Mouse (Mus musculus) B cell, adult 2 months (primary cell): Measurements from ENCODE around the gene Defb22.

Source experiments
- DNase-seq, 2 experiments: peaks; one replicate each; pipeline ENCODE4 v3.0.0; 2022

Gene Defb22

GRCm38 (mm10) chr2:152438963-152439362, 51.0 kb downstream of the Defb22 start:
- no peak for DNase-seq

GRCm38 (mm10) chr2:152436983-152437860, 52.7 kb downstream of the Defb22 start:
- DNase-seq = peak; percentile 90

- no peak for DNase-seq
Observed at GRCm38 (mm10) chr2:152436405-152436901, 53.5 kb downstream of the Defb22 start.
